Mouse (Mus musculus) frontal cortex, adult (tissue): Measurements from ENCODE around the gene Mettl18.

Experiments used
- ATAC-seq: cut with Nextera tagmentation; 2 replicates; pipeline ENCODE4 v1.9.2; 2017; ENCODE audit warnings: mild to moderate bottlenecking, moderate library complexity, mixed read lengths; ENCODE audit not compliant: low TSS enrichment

Mettl18 gene

DNA sequence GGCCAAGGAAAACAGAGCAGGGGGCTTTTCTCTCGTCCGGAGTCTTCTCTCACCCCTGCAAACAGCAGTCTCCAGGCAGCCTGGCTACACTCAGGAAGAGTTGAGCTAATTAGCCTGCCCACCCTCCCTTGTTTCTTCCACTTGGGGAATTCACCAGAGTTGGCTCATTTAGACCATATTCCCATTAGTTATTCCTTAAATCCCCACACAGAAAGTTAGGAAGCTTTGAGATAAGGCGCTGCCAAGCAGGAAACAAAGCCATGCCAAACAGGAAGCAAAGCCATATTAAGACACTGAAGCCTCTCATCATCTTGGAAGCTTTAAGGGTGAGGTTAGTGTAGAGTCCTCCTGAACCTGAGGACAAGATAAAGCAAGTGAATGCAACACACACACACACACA, 48.9 kb downstream of the Mettl18 start:
- ATAC-seq, result no peak
